Mouse (Mus musculus): ENCODE data around the gene Tac2.
"Not testable (repeated sequence)": the region's sequence is repeated elsewhere in the genome, so short reads cannot be mapped to it uniquely, and the experiment has no call there.

Gene Tac2

DNA sequence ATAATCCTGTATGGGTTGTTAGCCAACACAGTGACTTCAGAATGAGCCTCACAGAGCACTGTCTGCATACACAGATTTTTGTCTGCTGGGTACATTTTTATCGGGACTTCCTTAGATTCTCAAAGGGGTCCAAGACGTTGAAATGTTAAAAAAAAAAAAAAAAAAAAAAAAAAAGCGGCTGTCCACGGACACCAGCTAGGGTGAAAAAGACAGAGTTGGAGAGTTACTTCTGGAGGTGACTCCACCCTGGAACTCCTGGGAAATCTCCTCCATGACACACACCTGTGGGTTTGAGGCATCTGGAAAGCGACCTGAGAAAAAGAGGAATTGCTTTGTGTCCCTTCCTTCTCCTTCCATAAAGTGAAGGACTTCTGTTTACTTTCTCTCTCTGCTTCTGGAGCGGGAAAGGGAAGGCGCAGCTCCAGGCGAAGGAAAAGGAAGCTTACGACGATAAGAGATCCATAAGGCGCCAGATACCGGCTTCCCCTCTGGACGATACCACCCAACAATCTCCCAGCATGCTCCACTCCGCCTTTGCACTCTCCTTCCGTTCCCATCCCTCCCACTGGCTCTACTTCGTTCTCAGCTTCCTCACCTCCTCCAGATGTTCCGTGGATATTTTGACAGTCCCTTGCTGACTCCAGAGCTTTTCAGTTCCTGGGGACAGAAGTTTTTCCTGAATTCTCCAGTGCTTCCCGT, 31.6 kb downstream of the Tac2 start:
- ATAC-seq (ENCODE audit: low TSS enrichment) = peak; percentile 34; the same call in 1 of the 2 replicates

DNA sequence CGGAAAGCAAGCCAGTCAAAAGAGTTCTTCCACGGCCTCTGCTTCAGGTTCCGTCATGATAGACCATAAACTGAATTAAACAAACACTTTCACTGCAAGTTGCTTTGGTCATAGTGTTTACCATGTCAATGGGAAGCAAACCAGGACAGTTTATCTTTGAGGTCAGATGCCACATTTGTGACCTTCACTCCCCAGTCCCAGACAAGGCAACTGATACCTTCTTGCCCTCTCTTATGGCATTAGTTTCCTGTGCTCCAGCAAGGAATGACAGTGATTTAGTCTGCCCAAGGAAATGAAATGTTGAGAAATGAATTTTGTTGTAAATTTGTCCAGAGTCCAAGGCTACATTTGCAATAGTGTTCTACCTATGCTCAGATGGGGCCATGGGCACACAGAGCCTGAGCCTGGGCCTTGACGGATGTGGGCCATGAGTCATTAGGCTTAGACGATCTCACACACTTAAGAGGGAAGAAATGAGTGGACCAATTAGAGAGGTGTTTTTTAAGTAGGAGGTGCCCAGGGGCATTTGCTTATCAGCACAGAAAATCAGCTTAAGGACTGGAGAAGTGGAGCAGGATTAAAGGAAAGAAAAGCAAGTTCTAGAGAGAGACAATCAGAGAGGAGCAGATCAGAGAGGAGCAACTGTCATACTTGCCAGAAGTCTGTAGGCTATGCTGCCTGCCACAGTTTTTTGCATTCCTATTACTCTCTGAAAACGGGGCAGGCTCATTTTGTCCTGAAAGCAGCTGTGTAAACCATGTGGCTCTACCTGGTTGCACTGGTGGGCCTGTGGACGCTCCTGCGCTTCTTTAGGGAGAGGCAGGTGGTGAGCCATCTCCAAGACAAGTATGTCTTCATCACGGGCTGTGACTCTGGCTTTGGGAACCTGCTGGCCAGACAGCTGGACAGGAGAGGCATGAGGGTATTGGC, 35.2 kb downstream of the Tac2 start, which contains the start of the genes Rdh1 and Rdh16f1:
Gene Rdh1, plus strand, starts transcription at position 541 of the 930 bp plus-strand sequence.
Gene Rdh16f1, plus strand, starts transcription at position 607 of the 930 bp plus-strand sequence.
- ATAC-seq (ENCODE audit: low TSS enrichment) = no peak

GRCm38 (mm10) chr10:127762926-127763325, 38.6 kb downstream of the Tac2 start:
- ATAC-seq (ENCODE audit: low TSS enrichment) = not testable (repeated sequence)

GRCm38 (mm10) chr10:127763914-127764680, 39.8 kb downstream of the Tac2 start:
- ATAC-seq (ENCODE audit: low TSS enrichment) = no peak

DNA sequence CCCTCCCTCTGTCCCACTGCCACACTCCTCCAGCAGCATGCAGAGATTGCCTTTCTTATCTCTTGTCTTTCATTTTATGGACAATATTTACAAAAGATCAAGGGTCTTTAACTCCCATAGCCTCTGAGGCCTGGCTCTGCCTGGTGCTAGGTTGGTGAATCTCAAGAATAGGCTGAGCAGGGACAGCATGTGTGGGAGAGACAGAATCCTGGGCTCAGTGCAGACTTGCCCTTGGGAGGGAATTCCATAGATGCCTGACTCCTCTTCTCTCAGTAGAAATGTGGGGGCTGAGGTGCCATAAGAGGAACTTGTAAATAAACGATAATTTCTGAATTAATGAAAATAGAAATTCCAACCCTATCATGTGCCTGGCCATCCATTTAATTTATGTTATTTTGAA, 42.3 kb downstream of the Tac2 start:
- no peak for ATAC-seq (ENCODE audit: low TSS enrichment)

GRCm38 (mm10) chr10:127776011-127776410, 51.7 kb downstream of the Tac2 start, which contains the start of gene Rdh9:
Rdh9 (plus strand) TSS chr10:127776386.
- ATAC-seq (ENCODE audit: low TSS enrichment) = no peak

All from frontal cortex, adult (tissue).